Mouse (Mus musculus) mouse trophoblast stem cell (cell line): Measurements from ENCODE around the gene Vmn1r107.
"Not testable (repeated sequence)": the region's sequence is repeated elsewhere in the genome, so short reads cannot be mapped to it uniquely, and the experiment has no call there.

Source experiments
- in situ Hi-C, 2 experiments: fragments of 300-500 bp; cut with MseI, MboI; formaldehyde crosslinking; loops; 2 replicates in 1 of 2; 3 replicates in 1 of 2; pipeline ENCODE4 v1.15.1; 2025

Vmn1r107 gene

DNA sequence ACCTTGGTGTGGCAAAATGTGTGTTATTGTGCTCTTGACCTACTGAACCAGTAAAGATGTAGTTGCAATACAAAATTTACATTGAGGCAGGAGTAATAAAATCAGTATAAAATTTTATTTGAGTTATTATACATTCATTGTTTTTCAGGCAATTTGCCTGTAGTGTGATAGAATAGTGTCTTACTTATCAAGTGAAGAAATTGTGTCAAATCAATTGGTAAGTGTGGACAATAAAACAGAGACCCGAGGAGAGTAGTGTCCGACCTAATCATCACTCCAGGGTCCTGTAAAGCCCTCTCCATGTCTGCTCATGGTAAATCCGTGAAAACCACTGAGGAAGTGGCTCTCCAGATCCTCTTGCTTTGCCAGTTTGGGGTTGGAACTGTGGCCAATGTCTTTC is at the start of gene Vmn1r107:
Vmn1r107 (plus strand) TSS at position 301 of the 400 bp plus-strand sequence.
- in situ Hi-C loops, result not testable (repeated sequence)

DNA sequence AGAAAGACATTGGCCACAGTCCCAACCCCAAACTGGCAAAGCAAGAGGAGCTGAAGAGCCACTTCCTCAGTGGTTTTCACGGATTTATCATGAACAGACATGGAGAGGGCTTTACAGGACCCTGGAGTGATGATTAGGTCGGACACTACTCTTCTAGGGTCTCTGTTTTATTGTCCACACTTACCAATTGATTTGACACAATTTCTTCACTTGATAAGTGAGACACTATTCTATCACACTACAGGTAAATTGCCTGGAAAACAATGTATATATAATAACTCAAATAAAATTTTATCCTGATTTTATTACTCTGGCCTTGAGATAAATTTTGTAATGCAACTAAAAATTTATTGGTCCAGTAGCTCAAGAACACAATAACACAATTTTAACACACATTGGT is 34.4 kb downstream of the Vmn1r107 start, which contains the start of gene Vmn1r111:
Vmn1r111 (minus strand) TSS at position 101 of the 400 bp plus-strand sequence.
- in situ Hi-C loops, result not testable (repeated sequence)
